Mouse (Mus musculus) midbrain, embryonic 16.5 days (tissue): ENCODE measurements around the gene Sult2b1. TPM values are rescaled to one million over a fixed set of nuclear protein-coding genes. Genes with fewer than 3 reads are reported as not detected.

ENCODE experiments used
- ATAC-seq: fragments of 200-750 bp; cut with Nextera tagmentation; 2 replicates; pipeline ENCODE4 v1.8.0; 2017; ENCODE audit warnings: moderate TSS enrichment
- H3K27ac ChIP-seq: fragments of 300-500 bp; sonication (generic); 2 replicates; pipeline ENCODE4 v1.5.1; 2014; ENCODE audit warnings: mild to moderate bottlenecking, low read length, mixed read lengths
- H3K27me3 ChIP-seq: fragments of 300-500 bp; sonication (generic); 2 replicates; pipeline ENCODE4 v1.6.1; 2014; ENCODE audit warnings: low read depth, low read length, mixed read lengths; ENCODE audit not compliant: control insufficient read depth, insufficient read depth
- H3K36me3 ChIP-seq: fragments of 300-500 bp; sonication (generic); 2 replicates; pipeline ENCODE4 v1.6.1; 2014; ENCODE audit warnings: mild to moderate bottlenecking, low read length, moderate library complexity, mixed read lengths; ENCODE audit not compliant: control insufficient read depth, insufficient read depth
- H3K4me1 ChIP-seq: fragments of 300-500 bp; sonication (generic); 2 replicates; pipeline ENCODE4 v1.6.1; 2014; ENCODE audit warnings: mild to moderate bottlenecking, low read length, mixed read lengths; ENCODE audit not compliant: control insufficient read depth, insufficient read depth
- H3K4me2 ChIP-seq: fragments of 300-500 bp; sonication (generic); 2 replicates; pipeline ENCODE4 v1.6.1; 2014; ENCODE audit warnings: mild to moderate bottlenecking, low read length, mixed read lengths
- H3K4me3 ChIP-seq: fragments of 300-500 bp; sonication (generic); 2 replicates; pipeline ENCODE4 v1.5.1; 2014; ENCODE audit warnings: low read depth, mild to moderate bottlenecking, low read length, moderate library complexity, mixed read lengths
- H3K9ac ChIP-seq: fragments of 300-500 bp; sonication (generic); 2 replicates; pipeline ENCODE4 v1.6.1; 2014; ENCODE audit warnings: low read depth, low read length, mixed read lengths
- H3K9me3 ChIP-seq: fragments of 300-500 bp; sonication (generic); replicated peaks from 2 replicates; pipeline ENCODE4 v1.6.1; 2014; ENCODE audit warnings: mild to moderate bottlenecking, low read length, mixed read lengths; ENCODE audit not compliant: control insufficient read depth, poor library complexity, severe bottlenecking
- WGBS: fragments of 180-500 bp; shearing (Covaris S2); extraction: QIAGEN DNeasy Blood & Tissue Kit; methylation state at CpG from one replicate; pipeline ENCODE4 v1.1.7; 2014; 5-methylcytosine and 5-hydroxymethylcytosine counted together
- polyA plus RNA-seq: library from polyadenylated mRNA; unstranded; fragments of >200 nt; fragmentation: Nextera tagmentation; extraction: Ambion mirVana; gene quantifications from 2 replicates; pipeline ENCODE4 v1.2.1, GENCODE M21; 2015

Sult2b1 gene
- 6.1 and 6.4 TPM in 2 replicates for polyA plus RNA-seq

- peaks cover 20% of the 10 kb centered on the region for H3K36me3 ChIP-seq
- ATAC-seq = peak; percentile 71
- WGBS = 12% methylated on average over 20 of the region's 20 CpGs
Observed at GRCm38 (mm10) chr7:45784524-45785372, at the start of gene Sult2b1. Gene Sult2b1 (minus strand): TSS chr7:45784669.

GRCm38 (mm10) chr7:45833924-45834323, 49.5 kb upstream of the Sult2b1 start:
- no peak overlapping the region for H3K27ac ChIP-seq
- H3K4me3 ChIP-seq = peak overlapping the region; percentile 35
- ATAC-seq = no peak
- H3K27me3 ChIP-seq = peaks cover 49% of the 10 kb centered on the region
- peaks cover 3% of the 10 kb centered on the region for H3K36me3 ChIP-seq
- 0 out of 2 replicates have a peak, but pooled peaks cover 2% of the 10 kb centered on the region for H3K9me3 ChIP-seq
- H3K4me2 ChIP-seq = peak overlapping the region; percentile 42
- H3K9ac ChIP-seq = 0 out of 2 replicates have a peak overlapping the region, but pooled peaks have one; percentile 30
- peaks cover 20% of the 10 kb centered on the region for H3K4me1 ChIP-seq
- WGBS = 10% methylated on average over 16 of the region's 31 CpGs

More at GRCm38 (mm10) chr7:45784524-45785372, at the start of gene Sult2b1:
- Histone ChIP-seq H3K4me1 (peaks cover 24% of the 10 kb centered on the region), H3K4me3 (peak within 1 kb of the TSS; percentile 78), H3K27ac (peak within 1 kb of the TSS; percentile 99), H3K9me3 (no peaks in the 10 kb centered on the region), H3K9ac (peak within 1 kb of the TSS; percentile 86), H3K4me2 (peak within 1 kb of the TSS; percentile 90), H3K27me3 (no peaks in the 10 kb centered on the region)

GRCm38 (mm10) chr7:45833148-45833790, 48.8 kb upstream of the Sult2b1 start:
- Histone ChIP-seq H3K9ac (peak overlapping the region; percentile 30; the same call in 1 of the 2 replicates), H3K27me3 (peaks cover 49% of the 10 kb centered on the region), H3K4me3 (peak overlapping the region; percentile 35), H3K9me3 (0 out of 2 replicates have a peak, but pooled peaks cover 2% of the 10 kb centered on the region), H3K4me1 (peaks cover 20% of the 10 kb centered on the region), H3K27ac (no peak overlapping the region), H3K36me3 (peaks cover 3% of the 10 kb centered on the region), H3K4me2 (peak overlapping the region; percentile 42)
- ATAC-seq = no peak
- under 1% methylated on average over 79 of the region's 86 CpGs for WGBS

GRCm38 (mm10) chr7:45832428-45832827, 48.0 kb upstream of the Sult2b1 start:
- WGBS = 8% methylated on average over 30 of the region's 30 CpGs

GRCm38 (mm10) chr7:45831128-45831525, 46.7 kb upstream of the Sult2b1 start:
- peak; percentile 41 for ATAC-seq
- Histone ChIP-seq H3K4me2 (peak overlapping the region; percentile 93), H3K4me1 (peaks cover 20% of the 10 kb centered on the region), H3K27me3 (peaks cover 44% of the 10 kb centered on the region), H3K9ac (peak overlapping the region; percentile 68), H3K9me3 (no peaks in the 10 kb centered on the region), H3K36me3 (peaks cover 12% of the 10 kb centered on the region), H3K4me3 (peak overlapping the region; percentile 93), H3K27ac (peak overlapping the region; percentile 77)
- 21% methylated on average over 5 of the region's 5 CpGs for WGBS

More at GRCm38 (mm10) chr7:45832428-45832827, 48.0 kb upstream of the Sult2b1 start:
- Histone ChIP-seq H3K4me2 (peak overlapping the region; percentile 42), H3K36me3 (peaks cover 5% of the 10 kb centered on the region), H3K4me3 (peak overlapping the region; percentile 35), H3K4me1 (peaks cover 20% of the 10 kb centered on the region), H3K27me3 (peaks cover 49% of the 10 kb centered on the region), H3K9ac (no peak overlapping the region), H3K27ac (no peak overlapping the region), H3K9me3 (0 out of 2 replicates have a peak, but pooled peaks cover 2% of the 10 kb centered on the region)
- ATAC-seq = no peak

- H3K27me3 ChIP-seq = peaks cover 40% of the 10 kb centered on the region
- under 1% methylated on average over 35 of the region's 35 CpGs for WGBS
- peaks cover 20% of the 10 kb centered on the region for H3K4me1 ChIP-seq
- H3K4me3 ChIP-seq = peak within 1 kb of the TSS; percentile 93
- H3K9me3 ChIP-seq = no peaks in the 10 kb centered on the region
- H3K27ac ChIP-seq = peak within 1 kb of the TSS; percentile 77
- H3K4me2 ChIP-seq = peak within 1 kb of the TSS; percentile 93
- ATAC-seq = peak; percentile 95
- peaks cover 15% of the 10 kb centered on the region for H3K36me3 ChIP-seq
- H3K9ac ChIP-seq = peak within 1 kb of the TSS; percentile 68
Observed at GRCm38 (mm10) chr7:45830427-45831127, 46.1 kb upstream of the Sult2b1 start, which contains the start of gene Grwd1. Gene Grwd1 (minus strand): TSS chr7:45830944.

DNA sequence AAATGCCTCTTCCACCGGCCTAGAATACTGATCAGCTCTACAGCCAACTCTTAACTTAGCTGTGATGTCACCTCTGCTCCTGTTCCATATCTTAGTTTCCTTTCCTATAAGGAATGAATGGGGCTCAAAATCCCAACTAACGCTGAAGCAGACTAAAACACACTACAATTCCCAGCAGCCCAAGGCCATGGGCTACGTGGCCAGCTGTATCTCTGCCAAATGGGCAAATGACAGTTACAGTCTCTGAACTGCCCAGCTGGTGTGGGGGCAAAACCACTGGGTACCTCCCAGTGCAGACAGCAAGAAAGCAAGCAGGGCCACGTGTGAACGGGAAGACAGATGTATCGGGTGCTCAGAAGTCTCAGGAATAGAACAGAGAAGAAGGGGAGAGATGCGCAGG, 42.2 kb upstream of the Sult2b1 start:
- 0 out of 2 replicates have a peak, but pooled peaks cover 2% of the 10 kb centered on the region for H3K27me3 ChIP-seq
- H3K9me3 ChIP-seq = no peaks in the 10 kb centered on the region
- 94% methylated on average over 7 of the region's 7 CpGs for WGBS
- no peak overlapping the region for H3K27ac ChIP-seq
- H3K9ac ChIP-seq = no peak overlapping the region
- H3K4me1 ChIP-seq = peaks cover 12% of the 10 kb centered on the region
- no peak overlapping the region for H3K4me2 ChIP-seq
- H3K36me3 ChIP-seq = peaks cover 22% of the 10 kb centered on the region
- ATAC-seq = no peak
- no peak overlapping the region for H3K4me3 ChIP-seq

GRCm38 (mm10) chr7:45824598-45824997, 40.1 kb upstream of the Sult2b1 start, which contains the start of gene Kcnj14:
Gene Kcnj14 (minus strand): TSS chr7:45824782.
- H3K9ac ChIP-seq = no peak within 1 kb of the TSS
- H3K4me3 ChIP-seq = no peak within 1 kb of the TSS
- H3K9me3 ChIP-seq = no peaks in the 10 kb centered on the region
- H3K27ac ChIP-seq = no peak within 1 kb of the TSS
- peaks cover under 1% of the 10 kb centered on the region; the same call in 1 of the 2 replicates for H3K4me1 ChIP-seq
- H3K36me3 ChIP-seq = peaks cover 22% of the 10 kb centered on the region
- H3K27me3 ChIP-seq = no peaks in the 10 kb centered on the region
- ATAC-seq = no peak
- WGBS = 65% methylated on average over 7 of the region's 7 CpGs
- no peak within 1 kb of the TSS for H3K4me2 ChIP-seq
